Mouse (Mus musculus) liver, embryonic 16.5 days (tissue): Measurements from ENCODE around the gene Kcmf1. TPM values are rescaled to one million over a fixed set of nuclear protein-coding genes. Genes with fewer than 3 reads are reported as not detected.
"Not testable (repeated sequence)": the region's sequence is repeated elsewhere in the genome, so short reads cannot be mapped to it uniquely, and the experiment has no call there.

Experiments used
- ATAC-seq: fragments of 200-750 bp; cut with Nextera tagmentation; 2 replicates; pipeline ENCODE4 v1.8.0; 2017; ENCODE audit warnings: low read depth, mild to moderate bottlenecking, moderate number of reproducible peaks, moderate library complexity
- H3K27ac ChIP-seq: fragments of 300-500 bp; sonication (generic); 2 replicates; pipeline ENCODE4 v1.5.1; 2014; ENCODE audit warnings: mild to moderate bottlenecking, low read length
- H3K27me3 ChIP-seq: fragments of 300-500 bp; sonication (generic); 2 replicates; pipeline ENCODE4 v1.6.1; 2014; ENCODE audit warnings: low read depth, low read length, mixed read lengths; ENCODE audit not compliant: control insufficient read depth, insufficient read depth
- H3K36me3 ChIP-seq: fragments of 300-500 bp; sonication (generic); 2 replicates; pipeline ENCODE4 v1.6.1; 2014; ENCODE audit warnings: mild to moderate bottlenecking; ENCODE audit not compliant: control insufficient read depth, insufficient read depth
- H3K4me1 ChIP-seq: fragments of 300-500 bp; sonication (generic); 2 replicates; pipeline ENCODE4 v1.6.1; 2014; ENCODE audit warnings: low read depth, low read length, mixed read lengths; ENCODE audit not compliant: control insufficient read depth
- H3K4me2 ChIP-seq: fragments of 300-500 bp; sonication (generic); 2 replicates; pipeline ENCODE4 v1.6.1; 2014; ENCODE audit warnings: low read depth, low read length, mixed read lengths
- H3K4me3 ChIP-seq: fragments of 300-500 bp; sonication (generic); 2 replicates; pipeline ENCODE4 v1.5.1; 2014; ENCODE audit warnings: low read depth, mild to moderate bottlenecking, low read length
- H3K9ac ChIP-seq: fragments of 300-500 bp; sonication (generic); 2 replicates; pipeline ENCODE4 v1.6.1; 2014; ENCODE audit warnings: low read depth, low read length
- H3K9me3 ChIP-seq: fragments of 300-500 bp; sonication (generic); replicated peaks from 2 replicates; pipeline ENCODE4 v1.6.1; 2016; ENCODE audit warnings: low read length; ENCODE audit not compliant: control insufficient read depth
- WGBS: fragments of 180-500 bp; shearing (Covaris S2); extraction: QIAGEN DNeasy Blood & Tissue Kit; methylation state at CpG from one replicate; pipeline ENCODE4 v1.1.7; 2014; ENCODE audit not compliant: insufficient replicate concordance; 5-methylcytosine and 5-hydroxymethylcytosine counted together
- polyA plus RNA-seq: library from polyadenylated mRNA; unstranded; fragments of >200 nt; fragmentation: Nextera tagmentation; extraction: Ambion mirVana; gene quantifications from 2 replicates; pipeline ENCODE4 v1.2.1, GENCODE M21; 2015

The Kcmf1 gene
- polyA plus RNA-seq, 1 experiment from 2014 or later, result 15.0 TPM

GRCm38 (mm10) chr6:72868688-72869087 lies 31.1 kb downstream of the Kcmf1 start:
- no peak for ATAC-seq

GRCm38 (mm10) chr6:72867746-72868145 lies 32.0 kb downstream of the Kcmf1 start:
- ATAC-seq, result no peak
- no peaks in the 10 kb centered on the region for H3K27me3 ChIP-seq
- H3K4me2 ChIP-seq, result no peak overlapping the region
- no peak overlapping the region for H3K4me3 ChIP-seq
- no peak overlapping the region for H3K27ac ChIP-seq
- no peaks in the 10 kb centered on the region for H3K9me3 ChIP-seq
- WGBS, result 89% methylated on average over 1 of the region's 1 CpGs
- no peak overlapping the region for H3K9ac ChIP-seq
- no peaks in the 10 kb centered on the region for H3K36me3 ChIP-seq
- H3K4me1 ChIP-seq, result peaks cover 12% of the 10 kb centered on the region

More at GRCm38 (mm10) chr6:72868688-72869087, 31.1 kb downstream of the Kcmf1 start:
- Histone ChIP-seq H3K9me3 (no peaks in the 10 kb centered on the region), H3K4me3 (no peak overlapping the region), H3K4me2 (no peak overlapping the region), H3K9ac (no peak overlapping the region), H3K27me3 (no peaks in the 10 kb centered on the region), H3K36me3 (no peaks in the 10 kb centered on the region), H3K4me1 (peaks cover 15% of the 10 kb centered on the region), H3K27ac (no peak overlapping the region)
- WGBS, result 73% methylated on average over 5 of the region's 5 CpGs

- peak; percentile 59; the same call in 1 of the 2 replicates for ATAC-seq
- no peaks in the 10 kb centered on the region for H3K27me3 ChIP-seq
- WGBS, result 61% methylated on average over 2 of the region's 2 CpGs
- H3K4me3 ChIP-seq, result no peak overlapping the region
- peaks cover 12% of the 10 kb centered on the region for H3K4me1 ChIP-seq
- H3K9ac ChIP-seq, result no peak overlapping the region
- H3K9me3 ChIP-seq, result no peaks in the 10 kb centered on the region
- H3K36me3 ChIP-seq, result no peaks in the 10 kb centered on the region
- H3K27ac ChIP-seq, result no peak overlapping the region
- no peak overlapping the region for H3K4me2 ChIP-seq
Measured at GRCm38 (mm10) chr6:72866232-72866631, 33.5 kb downstream of the Kcmf1 start.

- not testable (repeated sequence) for ATAC-seq, H3K4me2 ChIP-seq, H3K36me3 ChIP-seq, H3K4me3 ChIP-seq, H3K4me1 ChIP-seq, H3K9ac ChIP-seq, H3K27me3 ChIP-seq, H3K27ac ChIP-seq, H3K9me3 ChIP-seq
- WGBS, result 83% methylated on average over 5 of the region's 5 CpGs
Measured at GRCm38 (mm10) chr6:72862686-72863085, 37.1 kb downstream of the Kcmf1 start.

GRCm38 (mm10) chr6:72854256-72854655 lies 45.5 kb downstream of the Kcmf1 start:
- H3K4me1 ChIP-seq, result no peaks in the 10 kb centered on the region
- H3K9me3 ChIP-seq, result no peaks in the 10 kb centered on the region
- WGBS, result 62% methylated on average over 5 of the region's 5 CpGs
- H3K27me3 ChIP-seq, result no peaks in the 10 kb centered on the region
- H3K27ac ChIP-seq, result no peak overlapping the region
- no peak overlapping the region for H3K4me2 ChIP-seq
- H3K36me3 ChIP-seq, result peaks cover 34% of the 10 kb centered on the region
- no peak overlapping the region for H3K4me3 ChIP-seq
- H3K9ac ChIP-seq, result no peak overlapping the region
- no peak for ATAC-seq

- no peak overlapping the region for H3K4me2 ChIP-seq
- H3K4me1 ChIP-seq, result no peaks in the 10 kb centered on the region
- H3K9me3 ChIP-seq, result no peaks in the 10 kb centered on the region
- peaks cover 44% of the 10 kb centered on the region for H3K36me3 ChIP-seq
- H3K4me3 ChIP-seq, result no peak overlapping the region
- H3K27me3 ChIP-seq, result no peaks in the 10 kb centered on the region
- 71% methylated on average over 4 of the region's 4 CpGs for WGBS
- no peak for ATAC-seq
- no peak overlapping the region for H3K27ac ChIP-seq
- H3K9ac ChIP-seq, result no peak overlapping the region
Measured at GRCm38 (mm10) chr6:72852180-72852579, 47.6 kb downstream of the Kcmf1 start.

- Histone ChIP-seq H3K9me3 (no peaks in the 10 kb centered on the region), H3K27ac (no peak overlapping the region), H3K4me2 (no peak overlapping the region), H3K4me1 (no peaks in the 10 kb centered on the region), H3K9ac (no peak overlapping the region), H3K36me3 (peaks cover 45% of the 10 kb centered on the region), H3K27me3 (no peaks in the 10 kb centered on the region), H3K4me3 (no peak overlapping the region)
- 73% methylated on average over 5 of the region's 5 CpGs for WGBS
- ATAC-seq, result no peak
Measured at GRCm38 (mm10) chr6:72851633-72852032, 48.1 kb downstream of the Kcmf1 start.

GRCm38 (mm10) chr6:72841986-72842502 lies 57.7 kb downstream of the Kcmf1 start:
- no peak for ATAC-seq
- no peaks in the 10 kb centered on the region for H3K4me1 ChIP-seq
- no peaks in the 10 kb centered on the region for H3K27me3 ChIP-seq
- no peak overlapping the region for H3K27ac ChIP-seq
- no peak overlapping the region for H3K4me2 ChIP-seq
- H3K4me3 ChIP-seq, result no peak overlapping the region
- peaks cover 30% of the 10 kb centered on the region for H3K36me3 ChIP-seq
- H3K9ac ChIP-seq, result no peak overlapping the region
- WGBS, result 80% methylated on average over 7 of the region's 7 CpGs
- H3K9me3 ChIP-seq, result no peaks in the 10 kb centered on the region

- H3K36me3 ChIP-seq, result peaks cover 23% of the 10 kb centered on the region
- 77% methylated on average over 13 of the region's 13 CpGs for WGBS
- ATAC-seq, result no peak
Measured at GRCm38 (mm10) chr6:72840867-72841780, 58.7 kb downstream of the Kcmf1 start.

More at GRCm38 (mm10) chr6:72840867-72841780, 58.7 kb downstream of the Kcmf1 start:
- H3K4me3 ChIP-seq, result no peak overlapping the region
- H3K9me3 ChIP-seq, result no peaks in the 10 kb centered on the region
- H3K9ac ChIP-seq, result no peak overlapping the region
- H3K27ac ChIP-seq, result no peak overlapping the region
- no peaks in the 10 kb centered on the region for H3K4me1 ChIP-seq
- no peak overlapping the region for H3K4me2 ChIP-seq
- H3K27me3 ChIP-seq, result no peaks in the 10 kb centered on the region
